Mouse (Mus musculus): ENCODE data around the gene Gm11444. TPM values are rescaled to one million over a fixed set of nuclear protein-coding genes. Genes with fewer than 3 reads are reported as not detected.
A peak's percentile ranks its signal among the peaks of the same experiment; 100 is the strongest.

Gene Gm11444
- polyA plus RNA-seq, 1 experiment from 2014 or later, result not detected

- peaks cover 15% of the 10 kb centered on the region; the same call in 1 of the 2 replicates for H3K36me3 ChIP-seq (ENCODE audit: control insufficient read depth, insufficient read depth, low read length)
- H3K4me3 ChIP-seq (ENCODE audit: low read length), result peak overlapping the region; percentile 52
- peak; percentile 46 for ATAC-seq (ENCODE audit: low FRiP score, low TSS enrichment)
- WGBS, result under 1% methylated on average over 54 of the region's 54 CpGs
- H3K9ac ChIP-seq (ENCODE audit: low read depth, low read length), result peak overlapping the region; percentile 58
- H3K4me2 ChIP-seq (replicated peaks; ENCODE audit: low read depth, low read length), result peak overlapping the region; percentile 78
- peaks cover 25% of the 10 kb centered on the region for H3K4me1 ChIP-seq (ENCODE audit: control insufficient read depth, insufficient read depth, low read length)
- peaks cover 18% of the 10 kb centered on the region for H3K27me3 ChIP-seq (ENCODE audit: control insufficient read depth, insufficient read depth, low read length)
- peak overlapping the region; percentile 87 for H3K27ac ChIP-seq (ENCODE audit: low read depth, low read length)
- no peaks in the 10 kb centered on the region for H3K9me3 ChIP-seq (ENCODE audit: control insufficient read depth, low read length)
These were observed 5.8 kb downstream of the Gm11444 start for GRCm38 (mm10) chr11:85844144-85844965.

GRCm38 (mm10) chr11:85843347-85843692, 6.8 kb downstream of the Gm11444 start:
- peak; percentile 36 for ATAC-seq (ENCODE audit: low FRiP score, low TSS enrichment)
- H3K27ac ChIP-seq (ENCODE audit: low read depth, low read length), result peak overlapping the region; percentile 87
- H3K36me3 ChIP-seq (ENCODE audit: control insufficient read depth, insufficient read depth, low read length), result peaks cover 18% of the 10 kb centered on the region; the same call in 1 of the 2 replicates
- 0% methylated on average over 18 of the region's 18 CpGs for WGBS
- peak overlapping the region; percentile 78 for H3K4me2 ChIP-seq (replicated peaks; ENCODE audit: low read depth, low read length)
- peak overlapping the region; percentile 52 for H3K4me3 ChIP-seq (ENCODE audit: low read length)
- H3K9ac ChIP-seq (ENCODE audit: low read depth, low read length), result peak overlapping the region; percentile 58
- peaks cover 25% of the 10 kb centered on the region for H3K4me1 ChIP-seq (ENCODE audit: control insufficient read depth, insufficient read depth, low read length)
- H3K9me3 ChIP-seq (ENCODE audit: control insufficient read depth, low read length), result no peaks in the 10 kb centered on the region
- peaks cover 19% of the 10 kb centered on the region for H3K27me3 ChIP-seq (ENCODE audit: control insufficient read depth, insufficient read depth, low read length)

GRCm38 (mm10) chr11:85842596-85843346, 7.4 kb downstream of the Gm11444 start:
- Histone ChIP-seq H3K4me3 (ENCODE audit: low read length) (peak overlapping the region; percentile 52), H3K9me3 (ENCODE audit: control insufficient read depth, low read length) (no peaks in the 10 kb centered on the region), H3K4me1 (ENCODE audit: control insufficient read depth, insufficient read depth, low read length) (peaks cover 30% of the 10 kb centered on the region), H3K36me3 (ENCODE audit: control insufficient read depth, insufficient read depth, low read length) (peaks cover 23% of the 10 kb centered on the region), H3K27me3 (ENCODE audit: control insufficient read depth, insufficient read depth, low read length) (peaks cover 24% of the 10 kb centered on the region), H3K27ac (ENCODE audit: low read depth, low read length) (peak overlapping the region; percentile 87), H3K9ac (ENCODE audit: low read depth, low read length) (peak overlapping the region; percentile 97; the same call in 1 of the 2 replicates), H3K4me2 (replicated peaks; ENCODE audit: low read depth, low read length) (peak overlapping the region; percentile 78)
- ATAC-seq (ENCODE audit: low FRiP score, low TSS enrichment), result no peak
- 6% methylated on average over 24 of the region's 24 CpGs for whole genome bisulfite sequencing

GRCm38 (mm10) chr11:85841980-85842379, 8.2 kb downstream of the Gm11444 start:
- H3K27me3 ChIP-seq (ENCODE audit: control insufficient read depth, insufficient read depth, low read length), result peaks cover 24% of the 10 kb centered on the region
- peaks cover 31% of the 10 kb centered on the region for H3K36me3 ChIP-seq (ENCODE audit: control insufficient read depth, insufficient read depth, low read length)
- peak; percentile 44 for ATAC-seq (ENCODE audit: low FRiP score, low TSS enrichment)
- H3K9me3 ChIP-seq (ENCODE audit: control insufficient read depth, low read length), result no peaks in the 10 kb centered on the region
- peak overlapping the region; percentile 78 for H3K4me2 ChIP-seq (replicated peaks; ENCODE audit: low read depth, low read length)
- peak overlapping the region; percentile 87 for H3K27ac ChIP-seq (ENCODE audit: low read depth, low read length)
- H3K4me1 ChIP-seq (ENCODE audit: control insufficient read depth, insufficient read depth, low read length), result peaks cover 32% of the 10 kb centered on the region
- H3K9ac ChIP-seq (ENCODE audit: low read depth, low read length), result peak overlapping the region; percentile 97
- H3K4me3 ChIP-seq (ENCODE audit: low read length), result peak overlapping the region; percentile 73
- under 1% methylated on average over 32 of the region's 32 CpGs for WGBS

GRCm38 (mm10) chr11:85841211-85841681, 8.9 kb downstream of the Gm11444 start:
- peaks cover 24% of the 10 kb centered on the region for H3K27me3 ChIP-seq (ENCODE audit: control insufficient read depth, insufficient read depth, low read length)
- H3K9ac ChIP-seq (ENCODE audit: low read depth, low read length), result peak overlapping the region; percentile 97
- H3K9me3 ChIP-seq (ENCODE audit: control insufficient read depth, low read length), result no peaks in the 10 kb centered on the region
- H3K27ac ChIP-seq (ENCODE audit: low read depth, low read length), result peak overlapping the region; percentile 87; the same call in 1 of the 2 replicates
- WGBS, result 9% methylated on average over 8 of the region's 8 CpGs
- peak overlapping the region; percentile 73 for H3K4me3 ChIP-seq (ENCODE audit: low read length)
- peak overlapping the region; percentile 78 for H3K4me2 ChIP-seq (replicated peaks; ENCODE audit: low read depth, low read length)
- peaks cover 32% of the 10 kb centered on the region for H3K4me1 ChIP-seq (ENCODE audit: control insufficient read depth, insufficient read depth, low read length)
- no peak for ATAC-seq (ENCODE audit: low FRiP score, low TSS enrichment)
- peaks cover 31% of the 10 kb centered on the region for H3K36me3 ChIP-seq (ENCODE audit: control insufficient read depth, insufficient read depth, low read length)

GRCm38 (mm10) chr11:85840803-85841145, 9.4 kb downstream of the Gm11444 start:
- Histone ChIP-seq H3K27ac (ENCODE audit: low read depth, low read length) (peak overlapping the region; percentile 87), H3K4me2 (replicated peaks; ENCODE audit: low read depth, low read length) (peak overlapping the region; percentile 78), H3K27me3 (ENCODE audit: control insufficient read depth, insufficient read depth, low read length) (peaks cover 29% of the 10 kb centered on the region), H3K9me3 (ENCODE audit: control insufficient read depth, low read length) (no peaks in the 10 kb centered on the region), H3K4me3 (ENCODE audit: low read length) (peak overlapping the region; percentile 73), H3K4me1 (ENCODE audit: control insufficient read depth, insufficient read depth, low read length) (peaks cover 32% of the 10 kb centered on the region), H3K36me3 (ENCODE audit: control insufficient read depth, insufficient read depth, low read length) (peaks cover 35% of the 10 kb centered on the region), H3K9ac (ENCODE audit: low read depth, low read length) (peak overlapping the region; percentile 97)
- 12% methylated on average over 21 of the region's 21 CpGs for WGBS
- ATAC-seq (ENCODE audit: low FRiP score, low TSS enrichment), result no peak

- H3K4me2 ChIP-seq (replicated peaks; ENCODE audit: low read depth, low read length), result peak overlapping the region; percentile 78
- H3K27me3 ChIP-seq (ENCODE audit: control insufficient read depth, insufficient read depth, low read length), result peaks cover 33% of the 10 kb centered on the region
- H3K4me1 ChIP-seq (ENCODE audit: control insufficient read depth, insufficient read depth, low read length), result peaks cover 30% of the 10 kb centered on the region
- ATAC-seq (ENCODE audit: low FRiP score, low TSS enrichment), result no peak
- H3K36me3 ChIP-seq (ENCODE audit: control insufficient read depth, insufficient read depth, low read length), result peaks cover 37% of the 10 kb centered on the region
- H3K9me3 ChIP-seq (ENCODE audit: control insufficient read depth, low read length), result no peaks in the 10 kb centered on the region
- WGBS, result 13% methylated on average over 27 of the region's 27 CpGs
- H3K27ac ChIP-seq (ENCODE audit: low read depth, low read length), result peak overlapping the region; percentile 87
- H3K4me3 ChIP-seq (ENCODE audit: low read length), result peak overlapping the region; percentile 73
- H3K9ac ChIP-seq (ENCODE audit: low read depth, low read length), result peak overlapping the region; percentile 97
These were observed 9.9 kb downstream of the Gm11444 start for GRCm38 (mm10) chr11:85840031-85840802.

GRCm38 (mm10) chr11:85839258-85840030, 10.7 kb downstream of the Gm11444 start:
- Histone ChIP-seq H3K4me2 (replicated peaks; ENCODE audit: low read depth, low read length) (peak overlapping the region; percentile 78), H3K9ac (ENCODE audit: low read depth, low read length) (peak overlapping the region; percentile 97), H3K27ac (ENCODE audit: low read depth, low read length) (peak overlapping the region; percentile 88; the same call in 1 of the 2 replicates), H3K27me3 (ENCODE audit: control insufficient read depth, insufficient read depth, low read length) (peaks cover 40% of the 10 kb centered on the region), H3K9me3 (ENCODE audit: control insufficient read depth, low read length) (no peaks in the 10 kb centered on the region), H3K36me3 (ENCODE audit: control insufficient read depth, insufficient read depth, low read length) (peaks cover 45% of the 10 kb centered on the region), H3K4me3 (ENCODE audit: low read length) (peak overlapping the region; percentile 73), H3K4me1 (ENCODE audit: control insufficient read depth, insufficient read depth, low read length) (peaks cover 25% of the 10 kb centered on the region)
- no peak for ATAC-seq (ENCODE audit: low FRiP score, low TSS enrichment)
- WGBS, result 21% methylated on average over 7 of the region's 7 CpGs

Data from kidney, embryonic 14.5 days (tissue).